In the genomic region with DNA sequence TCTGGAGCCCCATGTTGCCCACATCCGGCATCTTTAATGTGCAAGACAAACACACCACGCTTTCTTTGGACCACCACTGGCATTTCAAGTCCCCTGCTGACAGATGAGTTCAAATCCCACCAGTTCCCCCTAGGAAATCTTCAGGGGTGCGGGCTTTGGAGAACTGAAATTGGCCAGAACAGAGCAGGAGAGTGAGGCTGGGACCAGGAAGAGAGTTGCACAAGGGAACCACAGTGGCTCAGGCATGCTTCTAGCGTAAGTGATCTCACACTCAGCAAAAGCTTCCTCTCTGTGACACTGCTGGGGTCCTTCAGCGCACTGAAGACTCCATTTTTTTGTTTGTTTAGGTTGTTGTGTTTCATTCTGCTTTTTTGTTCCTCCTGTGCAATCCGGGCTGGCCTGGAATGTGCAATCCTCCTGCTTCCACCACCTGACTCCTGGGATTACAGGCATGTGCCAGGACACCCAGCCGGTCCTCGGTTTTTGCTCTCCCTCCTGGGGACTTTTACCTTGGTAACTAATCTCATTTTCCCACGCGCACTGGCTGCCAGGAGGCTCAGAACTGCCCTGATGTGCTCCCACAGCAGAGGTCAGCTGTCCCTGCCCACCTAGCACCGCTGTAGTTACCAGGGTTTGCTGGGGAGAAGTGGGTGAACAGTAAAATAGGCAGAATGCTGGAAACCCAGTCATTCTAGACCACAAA, we compare ENCODE assay signal across 30 mouse cellular contexts. TPM values are rescaled to one million over a fixed set of nuclear protein-coding genes. Genes with fewer than 3 reads are reported as not detected.
DNase-seq lines count a peak whose midpoint lies in the region; ATAC-seq lines count a peak whose summit lies in the region.
"Had no signal": no experiment of that assay in that cellular context is flagged by ENCODE, and none has a peak within 500 bp of the region (broad histone marks: within the 10 kb centered on the region; RNA-seq: fewer than 3 reads in every experiment).

No protein-coding gene starts in this region.

- no peak for DNase-seq in hindbrain, embryonic 10.5 days (ENCODE audit: low spot score)
- peak; percentile 66 for DNase-seq in kidney, adult 9 months
- no peak for DNase-seq in kidney, postnatal 4 days
- no peak for DNase-seq in embryonic facial prominence, embryonic 10.5 days (ENCODE audit: low spot score)
- DNase-seq in embryo, embryonic 10 days (ENCODE audit: low spot score), result no peak
- DNase-seq in cerebellum, postnatal 4 days (ENCODE audit: low spot score in 2 of 2), result no peak
- DNase-seq: adrenal gland, postnatal 14 days; cerebellum, adult 11-12 months; cerebellum, postnatal 10 days; forebrain, postnatal 0 days; gastrocnemius, postnatal 10 days; heart, adult 18-20 months; heart, postnatal 36 days; liver, embryonic 13.5 days; lung, adult 18-20 months; lung, postnatal 4 days; retina, postnatal 1 day; right cerebral cortex, postnatal 14 days; thymus, postnatal 4 days had no signal

- peaks cover 9% of the 10 kb centered on the region; the same call in 1 of the 2 replicates for H3K36me3 ChIP-seq in hindbrain, embryonic 10.5 days
- no peaks in the 10 kb centered on the region; the same call in 1 of the 2 replicates for H3K36me3 ChIP-seq in hindbrain, embryonic 16.5 days (ENCODE audit: control insufficient read depth, insufficient read depth, low read length)
- no peaks in the 10 kb centered on the region for H3K36me3 ChIP-seq in embryonic facial prominence, embryonic 10.5 days (replicated peaks)
- H3K36me3 ChIP-seq: limb, embryonic 10.5 days; limb, embryonic 15.5 days; liver, embryonic 13.5 days; midbrain, embryonic 15.5 days; neural tube, embryonic 15.5 days had no signal

- H3K27me3 ChIP-seq in hindbrain, embryonic 10.5 days (ENCODE audit: insufficient read depth, poor library complexity, severe bottlenecking), result no peaks in the 10 kb centered on the region
- H3K27me3 ChIP-seq in hindbrain, embryonic 16.5 days (replicated peaks; ENCODE audit: control insufficient read depth, insufficient read depth, low read length), result no peaks in the 10 kb centered on the region
- H3K27me3 ChIP-seq in embryonic facial prominence, embryonic 10.5 days (replicated peaks; ENCODE audit: low read depth, poor library complexity, severe bottlenecking), result no peaks in the 10 kb centered on the region
- H3K27me3 ChIP-seq: intestine, embryonic 15.5 days; limb, embryonic 15.5 days; liver, embryonic 13.5 days; midbrain, embryonic 15.5 days; neural tube, embryonic 15.5 days had no signal

- peak overlapping the region; percentile 0; the same call in 1 of the 2 replicates for H3K27ac ChIP-seq in hindbrain, embryonic 10.5 days
- no peak overlapping the region for H3K27ac ChIP-seq in hindbrain, embryonic 16.5 days (ENCODE audit: low read depth, low read length)
- H3K27ac ChIP-seq in embryonic facial prominence, embryonic 10.5 days (replicated peaks), result 0 out of 2 replicates have a peak overlapping the region, but pooled peaks have one; percentile 10
- H3K27ac ChIP-seq: hindbrain, postnatal 0 days; intestine, embryonic 15.5 days; limb, embryonic 10.5 days; limb, embryonic 15.5 days; liver, embryonic 13.5 days; midbrain, embryonic 15.5 days; neural tube, embryonic 15.5 days had no signal

- peaks cover 23% of the 10 kb centered on the region for H3K4me1 ChIP-seq in hindbrain, embryonic 10.5 days (replicated peaks)
- no peaks in the 10 kb centered on the region for H3K4me1 ChIP-seq in hindbrain, embryonic 16.5 days (ENCODE audit: control insufficient read depth, insufficient read depth, low read depth, low read length)
- peaks cover 13% of the 10 kb centered on the region for H3K4me1 ChIP-seq in embryonic facial prominence, embryonic 10.5 days
- H3K4me1 ChIP-seq: intestine, embryonic 15.5 days; midbrain, embryonic 15.5 days; neural tube, embryonic 15.5 days had no signal

- no peaks in the 10 kb centered on the region for H3K9me3 ChIP-seq in hindbrain, embryonic 10.5 days
- no peaks in the 10 kb centered on the region for H3K9me3 ChIP-seq in hindbrain, embryonic 16.5 days (ENCODE audit: control insufficient read depth, low read length)
- H3K9me3 ChIP-seq in embryonic facial prominence, embryonic 10.5 days, result no peaks in the 10 kb centered on the region
- H3K9me3 ChIP-seq: intestine, embryonic 15.5 days; limb, embryonic 10.5 days; limb, embryonic 15.5 days; liver, embryonic 13.5 days; midbrain, embryonic 15.5 days; neural tube, embryonic 15.5 days had no signal

- 75% methylated on average over 11 of the region's 11 CpGs for WGBS in hindbrain, embryonic 10.5 days
- WGBS in hindbrain, embryonic 16.5 days, result 73% methylated on average over 11 of the region's 11 CpGs
- WGBS in embryonic facial prominence, embryonic 10.5 days, result 80% methylated on average over 11 of the region's 11 CpGs

- no peak for ATAC-seq in hindbrain, embryonic 16.5 days
- ATAC-seq: CD4-positive, CD25-positive, alpha-beta regulatory T cell, adult 4 months; forebrain, postnatal 0 days; hindbrain, postnatal 0 days; intestine, embryonic 15.5 days; lung, postnatal 0 days; midbrain, embryonic 15.5 days had no signal

- H3K4me3 ChIP-seq in hindbrain, embryonic 10.5 days, result no peak overlapping the region
- no peak overlapping the region for H3K4me3 ChIP-seq in hindbrain, embryonic 16.5 days (ENCODE audit: low read length)
- no peak overlapping the region for H3K4me3 ChIP-seq in embryonic facial prominence, embryonic 10.5 days
- H3K4me3 ChIP-seq: erythroblast, embryonic 14.5 days; intestine, embryonic 15.5 days; limb, embryonic 10.5 days; limb, embryonic 15.5 days; liver, embryonic 13.5 days; midbrain, embryonic 15.5 days; neural tube, embryonic 15.5 days had no signal

- H3K9ac ChIP-seq in hindbrain, embryonic 16.5 days (ENCODE audit: low read depth, low read length), result no peak overlapping the region; the same call in 1 of the 2 replicates
- H3K9ac ChIP-seq: forebrain, postnatal 0 days; intestine, embryonic 15.5 days; limb, embryonic 15.5 days; liver, embryonic 13.5 days; midbrain, embryonic 15.5 days; neural tube, embryonic 15.5 days had no signal

- no peak overlapping the region for H3K4me2 ChIP-seq in hindbrain, embryonic 16.5 days (ENCODE audit: low read length)
- H3K4me2 ChIP-seq: heart, embryonic 11.5 days; intestine, embryonic 15.5 days; limb, embryonic 15.5 days; liver, embryonic 13.5 days; midbrain, embryonic 15.5 days; neural tube, embryonic 15.5 days had no signal

RNA-seq across cellular contexts. Expression of a gene that starts 41.2 kb away (rescaled TPM):
- polyA plus RNA-seq in hindbrain, embryonic 10.5 days (2016; fragmentation: Nextera tagmentation; extraction: Ambion mirVana), result 20.5 and 29.2 TPM in 2 replicates
- polyA plus RNA-seq in hindbrain, embryonic 16.5 days (2015; fragmentation: Nextera tagmentation; extraction: Ambion mirVana), result 41.2 and 42.5 TPM in 2 replicates
- polyA plus RNA-seq in embryonic facial prominence, embryonic 10.5 days (2016; fragmentation: Nextera tagmentation; extraction: Ambion mirVana), result 13.7 and 17.7 TPM in 2 replicates
